Mouse (Mus musculus): Measurements from ENCODE around the gene Itm2b.

DNA sequence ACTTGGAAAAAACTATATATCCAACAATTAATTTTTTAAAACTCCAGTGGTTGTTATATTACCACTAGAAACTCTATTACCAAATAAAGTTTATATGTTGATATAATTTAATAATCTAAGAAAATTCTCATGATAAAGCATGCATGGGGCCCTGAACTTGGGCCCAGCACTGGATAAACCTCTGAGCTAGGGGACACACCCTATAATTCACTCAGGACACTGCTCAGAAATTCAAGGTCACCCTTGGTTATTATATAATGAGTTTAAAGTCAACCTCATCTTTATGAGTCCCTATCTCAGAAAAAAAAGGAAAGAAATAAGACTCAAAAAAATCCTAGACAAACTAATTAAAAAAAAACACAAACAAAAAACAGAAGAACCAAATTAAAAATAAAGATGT, 68.2 kb downstream of the Itm2b start:
- no peak for TF ChIP-seq CTCF (IDR thresholded peaks at IDR 0.05; ENCODE audit: control insufficient read depth, insufficient read depth, low read length)
- no peak for TF ChIP-seq POLR2A (IDR thresholded peaks at IDR 0.05; ENCODE audit: borderline replicate concordance, control insufficient read depth, low read depth, low read length)

All from bone marrow, adult 2 months (tissue).